In the genomic region with DNA sequence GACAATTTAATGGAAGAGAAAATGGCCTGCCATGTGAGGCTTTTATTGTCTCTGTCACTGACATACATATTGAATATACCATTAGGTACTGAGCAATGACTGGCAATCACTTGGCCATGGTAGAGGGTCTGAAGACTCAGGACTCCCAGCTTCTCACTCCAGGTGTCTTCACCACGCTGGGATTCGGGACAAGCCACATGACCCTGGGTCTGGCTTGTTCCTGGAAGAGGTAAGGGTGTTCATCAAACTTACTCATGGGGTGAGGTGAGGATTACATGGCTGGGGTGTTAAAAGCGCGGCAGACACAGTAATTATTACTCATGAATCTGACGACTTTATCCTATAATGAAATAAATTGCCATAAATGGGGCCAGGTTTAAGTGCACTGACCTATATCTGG, we compare ENCODE assay signal across 9 mouse cellular contexts. TPM values are rescaled to one million over a fixed set of nuclear protein-coding genes. Genes with fewer than 3 reads are reported as not detected.
DNase-seq lines count a peak whose midpoint lies in the region; ATAC-seq and TF ChIP-seq lines count a peak whose summit lies in the region.
"Had no signal": no experiment of that assay in that cellular context is flagged by ENCODE, and none has a peak within 500 bp of the region (broad histone marks: within the 10 kb centered on the region; RNA-seq: fewer than 3 reads in every experiment).

No protein-coding gene starts in this region.

- H3K4me3 ChIP-seq in left cerebral cortex, adult 2 months: peak overlapping the region; percentile 77; the same call in 1 of the 2 replicates
- H3K4me3 ChIP-seq in forebrain, embryonic 11.5 days (ENCODE audit: low read depth, low read length): peak overlapping the region; percentile 82
- H3K4me3 ChIP-seq in limb, embryonic 11.5 days (ENCODE audit: low read depth, low read length): peak overlapping the region; percentile 93
- H3K4me3 ChIP-seq in neural tube, embryonic 14.5 days (ENCODE audit: low read depth, low read length): peak overlapping the region; percentile 81

- intact Hi-C loops in left cerebral cortex, adult 2 months (cut with DNase I): no loop called here
- intact Hi-C loops in left cerebral cortex, postnatal 14 days (cut with DNase I): loop anchor here (10.0 kb wide), 1 partner anchor 91 kb away; no protein-coding TSS in a partner anchor

- H3K36me3 ChIP-seq in forebrain, embryonic 11.5 days (ENCODE audit: control insufficient read depth, insufficient read depth, low read length): no peaks in the 10 kb centered on the region
- H3K36me3 ChIP-seq in limb, embryonic 11.5 days (ENCODE audit: control insufficient read depth, insufficient read depth, low read length): no peaks in the 10 kb centered on the region
- H3K36me3 ChIP-seq in neural tube, embryonic 14.5 days (ENCODE audit: control insufficient read depth, insufficient read depth, low read length): no peaks in the 10 kb centered on the region

- WGBS in forebrain, embryonic 11.5 days: 54% methylated on average over 5 of the region's 5 CpGs
- WGBS in limb, embryonic 11.5 days: 46% methylated on average over 5 of the region's 5 CpGs
- 55% methylated on average over 5 of the region's 5 CpGs for WGBS in neural tube, embryonic 14.5 days

- no peak for TF ChIP-seq CTCF in left cerebral cortex, adult 2 months (IDR thresholded peaks at IDR 0.05)

- ATAC-seq in forebrain, embryonic 11.5 days (replicated peaks; ENCODE audit: low FRiP score): 0 out of 2 replicates have a peak, but pooled peaks have one; percentile 10
- no peak for ATAC-seq in limb, embryonic 11.5 days (ENCODE audit: insufficient number of reproducible peaks, low FRiP score, low TSS enrichment, low read depth)
- ATAC-seq in neural tube, embryonic 14.5 days (ENCODE audit: low read depth): peak; percentile 4; the same call in 1 of the 2 replicates
- no peak for ATAC-seq in megakaryocyte-erythroid progenitor cell, adult 5-6 weeks (replicated peaks; ENCODE audit: low FRiP score, low TSS enrichment, poor library complexity, severe bottlenecking)

- peak overlapping the region; percentile 99; the same call in 1 of the 2 replicates for H3K9ac ChIP-seq in forebrain, embryonic 11.5 days (ENCODE audit: low read length)
- H3K9ac ChIP-seq in limb, embryonic 11.5 days (ENCODE audit: low read length): no peak overlapping the region
- H3K9ac ChIP-seq in neural tube, embryonic 14.5 days (replicated peaks; ENCODE audit: low read depth, low read length): peak overlapping the region; percentile 95; the same call in 1 of the 2 replicates

- H3K4me1 ChIP-seq in forebrain, embryonic 11.5 days (replicated peaks; ENCODE audit: control insufficient read depth, insufficient read depth, low read length): peaks cover 12% of the 10 kb centered on the region; the same call in 1 of the 2 replicates
- H3K4me1 ChIP-seq in limb, embryonic 11.5 days (ENCODE audit: control insufficient read depth, insufficient read depth, low read length): peaks cover 6% of the 10 kb centered on the region; the same call in 1 of the 2 replicates
- H3K4me1 ChIP-seq in neural tube, embryonic 14.5 days (ENCODE audit: control insufficient read depth, insufficient read depth, low read length): peaks cover 22% of the 10 kb centered on the region; the same call in 1 of the 2 replicates

- no peaks in the 10 kb centered on the region for H3K27me3 ChIP-seq in forebrain, embryonic 11.5 days (ENCODE audit: control insufficient read depth, insufficient read depth, low read length)
- no peaks in the 10 kb centered on the region for H3K27me3 ChIP-seq in limb, embryonic 11.5 days (ENCODE audit: control insufficient read depth, insufficient read depth, low read length)
- H3K27me3 ChIP-seq in neural tube, embryonic 14.5 days (ENCODE audit: control insufficient read depth, insufficient read depth, low read length): no peaks in the 10 kb centered on the region

- no peak for DNase-seq in left cerebral cortex, adult 2 months (ENCODE audit: extremely low spot score in 1 of 2, low spot score in 2 of 2)
- no peak for DNase-seq in left cerebral cortex, postnatal 14 days (ENCODE audit: low spot score in 2 of 2)
- DNase-seq in forebrain, embryonic 11.5 days (ENCODE audit: low spot score): no peak
- DNase-seq in limb, embryonic 11.5 days (ENCODE audit: low spot score): no peak
- DNase-seq in urinary bladder, postnatal 10 days (ENCODE audit: low spot score): no peak
- DNase-seq in adrenal gland, postnatal 4 days (ENCODE audit: low spot score in 2 of 2): no peak
- DNase-seq: cerebellum, adult 11 months had no signal

- H3K4me2 ChIP-seq in forebrain, embryonic 11.5 days (ENCODE audit: low read depth, low read length, severe bottlenecking): peak overlapping the region; percentile 68
- peak overlapping the region; percentile 50; the same call in 1 of the 2 replicates for H3K4me2 ChIP-seq in limb, embryonic 11.5 days (ENCODE audit: low read depth, severe bottlenecking)
- peak overlapping the region; percentile 71 for H3K4me2 ChIP-seq in neural tube, embryonic 14.5 days (ENCODE audit: low read depth, low read length)

- H3K9me3 ChIP-seq in forebrain, embryonic 11.5 days (ENCODE audit: control insufficient read depth, low read length): no peaks in the 10 kb centered on the region
- no peaks in the 10 kb centered on the region for H3K9me3 ChIP-seq in limb, embryonic 11.5 days (ENCODE audit: control insufficient read depth, low read length)
- no peaks in the 10 kb centered on the region for H3K9me3 ChIP-seq in neural tube, embryonic 14.5 days (ENCODE audit: control insufficient read depth, low read length)

- no peak overlapping the region; the same call in 1 of the 2 replicates for H3K27ac ChIP-seq in left cerebral cortex, adult 2 months
- no peak overlapping the region for H3K27ac ChIP-seq in forebrain, embryonic 11.5 days (ENCODE audit: low read depth, low read length)
- H3K27ac ChIP-seq in limb, embryonic 11.5 days (replicated peaks; ENCODE audit: low read depth, low read length): no peak overlapping the region
- H3K27ac ChIP-seq in neural tube, embryonic 14.5 days (ENCODE audit: low read depth, low read length): peak overlapping the region; percentile 93

RNA-seq across cellular contexts. Expression of a gene that starts 0.4 kb away (rescaled TPM):
- total RNA-seq in left cerebral cortex, adult 2 months (2021): 10 to 100 TPM; 35.6 to 37.0 TPM
- total RNA-seq in left cerebral cortex, postnatal 14 days (2021): 10 to 100 TPM; 45.2 to 48.1 TPM
- polyA plus RNA-seq in forebrain, embryonic 11.5 days (2014; fragmentation: Nextera tagmentation; extraction: Ambion mirVana): 109 and 117 TPM in 2 replicates
- polyA plus RNA-seq in limb, embryonic 11.5 days (2014; fragmentation: Nextera tagmentation; extraction: Ambion mirVana): 110 and 122 TPM in 2 replicates
- polyA plus RNA-seq in neural tube, embryonic 14.5 days (2014; fragmentation: Nextera tagmentation; extraction: Ambion mirVana): 74.8 and 82.6 TPM in 2 replicates
- 10 to 100 TPM; 79.8 to 88.2 TPM for total RNA-seq in adrenal gland, postnatal 4 days (2021)
- total RNA-seq in megakaryocyte-erythroid progenitor cell, adult 5-6 weeks (2014; fragmentation: Nextera tagmentation): not detected in 2 replicates
- total RNA-seq in megakaryocyte-erythroid progenitor cell, adult 5-6 weeks (2017): not detected in 2 replicates

Comparison
In these comparisons a context has a peak if more than half of its experiments do, and no peak if none do; other contexts are left out.
1. ATAC-seq: peak in forebrain, embryonic 11.5 days (single experiment) and neural tube, embryonic 14.5 days (single experiment); none in limb, embryonic 11.5 days (single experiment) and megakaryocyte-erythroid progenitor cell, adult 5-6 weeks (single experiment).
2. RNA of a gene that starts 0.4 kb away (total RNA-seq): 79.8 to 88.2 TPM in adrenal gland, postnatal 4 days, 45.2 to 48.1 TPM in left cerebral cortex, postnatal 14 days and 35.6 to 37.0 TPM in left cerebral cortex, adult 2 months; not detected in megakaryocyte-erythroid progenitor cell, adult 5-6 weeks; every median in the first group is over 10 times any median in the second.
3. Peak in every context shown above with its lines, with median percentiles within 50 percentile points of each other: H3K4me3 ChIP-seq and H3K4me2 ChIP-seq.